Mouse (Mus musculus): Measurements from ENCODE around the gene Olfr1216. TPM values are rescaled to one million over a fixed set of nuclear protein-coding genes. Genes with fewer than 3 reads are reported as not detected.
"Not testable (repeated sequence)": the region's sequence is repeated elsewhere in the genome, so short reads cannot be mapped to it uniquely, and the experiment has no call there.

Olfr1216 gene
- total RNA-seq (2021), result not detected

DNA sequence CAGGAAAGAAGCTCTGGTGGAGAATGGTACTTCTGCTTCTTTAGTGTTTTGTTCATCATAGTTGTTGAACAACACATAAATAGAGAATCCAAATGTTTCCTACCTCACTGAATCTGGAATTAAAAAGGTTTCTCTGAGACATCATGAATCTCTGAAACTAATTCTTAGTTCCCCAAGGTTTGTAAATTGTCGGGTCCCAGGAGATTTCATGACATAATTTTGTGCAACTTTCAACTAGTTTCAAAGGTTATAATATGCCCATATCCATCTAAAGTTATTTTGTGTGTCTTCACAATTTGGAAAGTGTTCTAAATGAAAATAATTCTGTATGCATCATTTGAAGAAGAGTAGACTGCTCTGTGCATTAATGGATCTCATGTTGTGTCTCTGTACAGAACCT, at the start of gene Olfr1216:
Gene Olfr1216 (minus strand): TSS at position 101 of the 400 bp plus-strand sequence.
- intact Hi-C loops (cut with DNase I), result no loop called here
- DNase-seq, result no peak

DNA sequence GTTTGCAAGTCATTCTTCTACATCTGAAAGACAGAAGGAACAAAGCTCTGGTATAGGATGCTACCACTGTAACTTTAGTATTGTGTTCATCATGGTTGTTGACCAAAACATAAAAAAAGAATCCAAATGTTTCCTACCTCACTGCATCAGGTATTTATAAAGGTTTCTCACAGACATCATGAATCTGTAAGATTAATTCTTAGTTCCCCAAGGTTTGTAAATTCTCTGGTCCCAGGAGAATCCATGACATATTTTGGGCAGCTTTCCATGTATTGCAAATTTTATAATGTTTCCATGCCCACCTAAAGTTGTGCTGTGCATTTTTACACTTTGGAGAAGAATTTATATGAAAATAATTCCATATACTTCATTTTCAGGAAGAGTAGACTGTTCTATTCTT, 42.9 kb upstream of the Olfr1216 start, which contains the start of gene Olfr1218:
Gene Olfr1218 (minus strand): TSS at position 101 of the 400 bp plus-strand sequence.
- intact Hi-C loops (cut with DNase I), result no loop called here
- DNase-seq, result no peak

DNA sequence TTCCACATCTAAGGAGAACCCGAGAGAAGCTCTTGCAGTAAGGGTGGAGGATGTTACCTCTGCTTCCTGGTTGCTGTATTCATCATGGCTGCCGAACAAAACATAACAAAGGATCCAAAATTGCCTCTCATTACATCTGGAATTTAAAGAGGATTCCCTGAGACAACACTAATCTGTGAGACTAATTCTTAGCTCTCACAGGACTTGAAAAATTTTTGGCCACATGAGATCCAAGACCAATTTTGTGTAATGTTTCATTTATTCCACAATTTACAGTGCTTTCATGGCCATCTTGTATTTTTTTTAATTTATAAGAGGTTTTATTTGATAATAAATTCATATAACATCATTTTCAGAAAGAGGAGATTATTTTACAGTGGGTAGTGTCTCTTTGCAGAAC, 13.8 kb upstream of the Olfr1216 start, which contains the start of gene Olfr1217:
Gene Olfr1217 (minus strand): TSS at position 101 of the 400 bp plus-strand sequence.
- DNase-seq, result no peak
- intact Hi-C loops (cut with DNase I), result no loop called here

DNA sequence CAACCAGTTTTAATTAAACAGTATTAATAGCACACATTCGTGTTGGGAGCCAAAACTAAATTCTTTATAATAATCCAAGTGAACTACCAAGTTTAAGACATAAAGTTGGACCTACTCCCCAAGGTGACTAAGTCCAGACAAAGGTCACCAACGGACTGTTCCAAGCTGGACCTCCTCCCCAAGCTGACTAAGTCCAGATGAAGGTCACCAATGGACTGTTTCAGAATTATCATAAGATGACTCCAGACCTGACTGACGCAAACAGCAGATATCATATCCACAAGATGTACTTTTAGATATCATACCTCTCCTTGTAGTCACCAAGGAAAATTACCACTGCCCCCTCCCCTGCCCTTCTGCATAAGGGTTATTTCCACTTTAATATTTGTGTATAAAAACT, 3.3 kb upstream of the Olfr1216 start:
- DNase-seq; intact Hi-C loops (cut with DNase I): not testable (repeated sequence)

DNA sequence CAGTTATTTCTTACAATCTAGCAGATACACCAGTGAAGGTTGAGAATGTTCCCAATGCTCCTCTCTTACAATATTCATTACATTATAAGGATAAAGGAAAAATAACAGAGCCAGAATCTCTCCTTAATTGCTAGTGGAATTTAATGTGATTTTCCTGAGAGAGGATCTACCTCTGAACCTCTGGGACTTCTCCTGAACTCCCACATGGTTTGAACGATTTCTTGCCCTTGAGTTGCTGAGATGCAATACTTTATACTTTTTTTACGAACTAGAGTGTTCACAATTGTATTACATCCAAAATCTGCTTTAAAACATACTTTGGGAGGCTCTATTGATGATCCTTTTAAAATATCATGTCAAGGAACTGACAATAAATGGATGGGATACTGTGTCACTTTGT, 11.3 kb downstream of the Olfr1216 start, which contains the start of gene Olfr1215:
Gene Olfr1215 (minus strand): TSS at position 101 of the 400 bp plus-strand sequence.
- DNase-seq, result no peak
- intact Hi-C loops (cut with DNase I), result no loop called here

DNA sequence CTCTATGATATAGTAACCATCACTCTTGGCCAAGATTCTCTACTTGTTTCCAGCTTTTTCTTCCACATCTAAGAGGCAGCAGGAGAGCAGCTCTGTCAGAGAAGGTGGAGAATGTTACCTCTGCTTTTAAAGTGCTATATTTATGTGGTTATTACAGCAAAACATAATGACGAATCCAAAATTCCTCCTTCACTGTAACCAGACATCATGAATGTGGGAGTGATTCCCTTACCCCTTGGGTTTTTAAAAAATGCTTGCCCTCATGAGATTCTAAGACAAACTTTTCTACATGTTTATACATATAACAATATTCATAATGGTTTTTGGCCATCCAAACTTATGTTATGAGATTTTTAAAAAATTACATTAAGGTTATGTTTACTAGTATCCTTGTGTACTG, 25.6 kb downstream of the Olfr1216 start, which contains the start of gene Olfr1214:
Gene Olfr1214 (minus strand): TSS at position 101 of the 400 bp plus-strand sequence.
- intact Hi-C loops (cut with DNase I), result no loop called here
- DNase-seq, result no peak

DNA sequence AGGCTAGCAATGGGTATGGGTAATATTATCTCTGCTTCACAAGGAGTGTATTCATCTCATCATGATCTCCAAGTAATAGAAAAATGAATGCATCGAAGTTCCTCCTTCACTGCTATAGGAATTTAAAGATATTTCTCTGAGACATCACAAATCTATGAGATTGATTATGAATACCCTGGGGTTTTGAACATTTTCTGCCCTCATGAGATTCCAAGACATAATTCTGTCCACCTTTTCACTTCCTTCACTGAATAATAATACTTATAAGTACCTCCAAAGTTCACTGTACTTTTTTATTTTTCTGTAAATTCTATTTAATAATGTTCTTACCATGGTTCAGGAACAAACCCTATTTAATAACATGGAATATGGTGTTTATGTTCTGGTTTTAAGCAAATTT, 38.0 kb downstream of the Olfr1216 start, which contains the start of gene Gm13762:
Gene Gm13762 (minus strand): TSS at position 101 of the 400 bp plus-strand sequence.
- intact Hi-C loops (cut with DNase I), result no loop called here
- no peak for DNase-seq

Other genes starting within 250 kb of the Olfr1216 start
- not detected for gene Olfr1200, start 247.9 kb downstream of the Olfr1216 start, total RNA-seq (2021)
- not detected for gene Olfr1201, start 225.3 kb downstream of the Olfr1216 start, total RNA-seq (2021)
- gene Olfr1202, start 203.8 kb downstream of the Olfr1216 start, total RNA-seq (2021), result not detected
- gene Olfr1205, start 188.6 kb downstream of the Olfr1216 start, total RNA-seq (2021), result not detected
- not detected for gene Olfr1204, start 169.0 kb downstream of the Olfr1216 start, total RNA-seq (2021)
- not detected for gene Olfr1206, start 155.1 kb downstream of the Olfr1216 start, total RNA-seq (2021)
- not detected for gene Olfr1208, start 116.0 kb downstream of the Olfr1216 start, total RNA-seq (2021)
- gene Olfr1209, start 103.2 kb downstream of the Olfr1216 start, total RNA-seq (2021), result not detected
- gene Olfr1211, start 80.2 kb downstream of the Olfr1216 start, total RNA-seq (2021), result not detected
- not detected for gene Olfr1212, start 64.4 kb downstream of the Olfr1216 start, total RNA-seq (2021)
- not detected for gene Gm13762, start 38.1 kb downstream of the Olfr1216 start, total RNA-seq (2021)
- gene Olfr1214, start 25.7 kb downstream of the Olfr1216 start, total RNA-seq (2021), result not detected
- gene Olfr1215, start 11.4 kb downstream of the Olfr1216 start, total RNA-seq (2021), result not detected
- not detected for gene Olfr1217, start 13.7 kb upstream of the Olfr1216 start, total RNA-seq (2021)
- gene Olfr1218, start 42.8 kb upstream of the Olfr1216 start, total RNA-seq (2021), result not detected
- not detected for gene Olfr1219, start 65.2 kb upstream of the Olfr1216 start, total RNA-seq (2021)
- not detected for gene Olfr1220, start 88.5 kb upstream of the Olfr1216 start, total RNA-seq (2021)
- not detected for gene Olfr1221, start 98.9 kb upstream of the Olfr1216 start, total RNA-seq (2021)
- gene Olfr1222, start 114.7 kb upstream of the Olfr1216 start, total RNA-seq (2021), result not detected
- not detected for gene Olfr1223, start 133.2 kb upstream of the Olfr1216 start, total RNA-seq (2021)
- gene Olfr1224-ps1, start 145.8 kb upstream of the Olfr1216 start, total RNA-seq (2021), result not detected
- gene Olfr1225, start 156.3 kb upstream of the Olfr1216 start, total RNA-seq (2021), result not detected
- gene Olfr1226, start 181.7 kb upstream of the Olfr1216 start, total RNA-seq (2021), result not detected
- gene Olfr1228, start 235.7 kb upstream of the Olfr1216 start, total RNA-seq (2021), result not detected